In genomic region chr1:36064223-36064622, GRCm38 (mm10) we compare ENCODE assay signal across 9 mouse cellular contexts. TPM values are rescaled to one million over a fixed set of nuclear protein-coding genes. Genes with fewer than 3 reads are reported as not detected.
DNase-seq lines count a peak whose midpoint lies in the region; ATAC-seq and TF ChIP-seq lines count a peak whose summit lies in the region.
"Had no signal": no experiment of that assay in that cellular context is flagged by ENCODE, and none has a peak within 500 bp of the region (broad histone marks: within the 10 kb centered on the region; RNA-seq: fewer than 3 reads in every experiment).

No protein-coding gene starts in this region.

- DNase-seq in heart, adult 2 months: no peak
- DNase-seq in urinary bladder, postnatal 14 days (ENCODE audit: low spot score): peak; percentile 2
- DNase-seq in urinary bladder, postnatal 25 days (ENCODE audit: low spot score): no peak
- DNase-seq in embryo, embryonic 10 days (ENCODE audit: low spot score): no peak
- DNase-seq in ovary, postnatal 36 days (ENCODE audit: low spot score): no peak

- peaks cover 25% of the 10 kb centered on the region for H3K4me1 ChIP-seq in heart, embryonic 11.5 days (ENCODE audit: control insufficient read depth, insufficient read depth, low read length)
- H3K4me1 ChIP-seq in heart, adult 2 months (ENCODE audit: control insufficient read depth, insufficient read depth, low read length): peaks cover 5% of the 10 kb centered on the region
- H3K4me1 ChIP-seq in liver, embryonic 12.5 days: peaks cover 79% of the 10 kb centered on the region

- TF ChIP-seq CTCF in heart, adult 2 months (IDR thresholded peaks at IDR 0.05): no peak

- TF ChIP-seq EP300 in heart, adult 2 months (IDR thresholded peaks at IDR 0.05; ENCODE audit: insufficient read depth, low read depth, low read length): no peak

- H3K79me2 ChIP-seq in heart, adult 2 months (replicated peaks; ENCODE audit: control insufficient read depth, insufficient read depth, low read length): peaks cover 5% of the 10 kb centered on the region; the same call in 1 of the 2 replicates

- peak overlapping the region; percentile 68 for H3K4me2 ChIP-seq in heart, embryonic 11.5 days
- peak overlapping the region; percentile 67 for H3K4me2 ChIP-seq in liver, embryonic 12.5 days

- ATAC-seq in heart, embryonic 11.5 days (replicated peaks; ENCODE audit: insufficient number of reproducible peaks, low FRiP score, low TSS enrichment): no peak
- no peak for ATAC-seq in liver, embryonic 12.5 days
- ATAC-seq in activated CD4-positive, CD25-positive, alpha-beta regulatory T cell, adult 4 months: no peak

- H3K36me3 ChIP-seq in heart, embryonic 11.5 days (ENCODE audit: control insufficient read depth, insufficient read depth, low read length): no peaks in the 10 kb centered on the region
- H3K36me3 ChIP-seq in heart, adult 2 months (ENCODE audit: control insufficient read depth, insufficient read depth, low read length): no peaks in the 10 kb centered on the region
- H3K36me3 ChIP-seq in liver, embryonic 12.5 days: no peaks in the 10 kb centered on the region

- H3K4me3 ChIP-seq in heart, embryonic 11.5 days (ENCODE audit: low read depth, low read length): no peak overlapping the region
- no peak overlapping the region for H3K4me3 ChIP-seq in heart, adult 2 months
- peak overlapping the region; percentile 34; the same call in 1 of the 2 replicates for H3K4me3 ChIP-seq in liver, embryonic 12.5 days

- H3K9me3 ChIP-seq in heart, embryonic 11.5 days (replicated peaks; ENCODE audit: control insufficient read depth, low read length): no peaks in the 10 kb centered on the region
- H3K9me3 ChIP-seq in liver, embryonic 12.5 days (replicated peaks): no peaks in the 10 kb centered on the region
- H3K9me3 ChIP-seq: G1E had no signal

- no peak for TF ChIP-seq POLR2A in heart, adult 2 months (IDR thresholded peaks at IDR 0.05; ENCODE audit: insufficient read depth, low read depth, low read length)

- 41% methylated on average over 4 of the region's 4 CpGs for WGBS in heart, embryonic 11.5 days (ENCODE audit: insufficient replicate concordance)
- WGBS in heart, adult 2 months: 50% methylated on average over 4 of the region's 4 CpGs
- 48% methylated on average over 4 of the region's 4 CpGs for WGBS in liver, embryonic 12.5 days (ENCODE audit: insufficient replicate concordance)

- intact Hi-C loops in heart, adult 2 months (cut with DNase I): loop anchor here (2.0 to 10.0 kb wide), 4 partner anchors 129 to 339 kb away; no protein-coding TSS in a partner anchor

- no peak overlapping the region for H3K27ac ChIP-seq in heart, embryonic 11.5 days (ENCODE audit: low read depth, low read length)
- H3K27ac ChIP-seq in heart, adult 2 months: no peak overlapping the region
- H3K27ac ChIP-seq in liver, embryonic 12.5 days: no peak overlapping the region

- H3K27me3 ChIP-seq in heart, embryonic 11.5 days (ENCODE audit: control insufficient read depth, insufficient read depth, low read length): no peaks in the 10 kb centered on the region
- no peaks in the 10 kb centered on the region for H3K27me3 ChIP-seq in heart, adult 2 months (ENCODE audit: control insufficient read depth, insufficient read depth, low read length)
- H3K27me3 ChIP-seq in liver, embryonic 12.5 days (replicated peaks): no peaks in the 10 kb centered on the region

- no peak overlapping the region; the same call in 1 of the 2 replicates for H3K9ac ChIP-seq in heart, embryonic 11.5 days (ENCODE audit: low read depth, low read length)
- H3K9ac ChIP-seq in heart, adult 2 months (ENCODE audit: low read depth, low read length): no peak overlapping the region
- H3K9ac ChIP-seq in liver, embryonic 12.5 days: peak overlapping the region; percentile 69; the same call in 1 of the 2 replicates

RNA-seq across cellular contexts. Expression of gene Hs6st1, which starts 4.0 kb away (rescaled TPM):
- polyA plus RNA-seq in heart, embryonic 11.5 days (2014; fragmentation: Nextera tagmentation; extraction: Ambion mirVana): 10.2 and 12.6 TPM in 2 replicates
- total RNA-seq in heart, adult 2 months (2021): 10 to 100 TPM; 22.8 to 23.0 TPM
- polyA plus RNA-seq in heart, adult 2 months (2012; rRNA removed): 25.3 and 28.9 TPM in 2 replicates
- 21.9 and 23.6 TPM in 2 replicates for polyA plus RNA-seq in liver, embryonic 12.5 days (2016; fragmentation: Nextera tagmentation; extraction: Ambion mirVana)
- polyA plus RNA-seq in activated CD4-positive, CD25-positive, alpha-beta regulatory T cell, adult 4 months (2017; shearing (Covaris generic)): 1 to 10 TPM; 2.8 to 3.8 TPM
